8 mouse cellular contexts compared by ENCODE assay signal in genomic region chr19:4148491-4148806, GRCm38 (mm10). TPM values are rescaled to one million over a fixed set of nuclear protein-coding genes. Genes with fewer than 3 reads are reported as not detected.
A peak's percentile ranks its signal among the peaks of the same experiment; 100 is the strongest.
DNase-seq lines count a peak whose midpoint lies in the region; ATAC-seq and TF ChIP-seq lines count a peak whose summit lies in the region.

Gene Coro1b, plus strand, starts transcription at chr19:4148619.

- in situ Hi-C loops in CH12.LX (cut with MboI; ENCODE audit: low pct_ligation_motif_present, low pct_unique_long_range_greater_than_20kb, low sequenced_read_pairs) = no loop called here

- H3K36me3 ChIP-seq in CH12.LX (replicated peaks in 1 of 2; ENCODE audit: control insufficient read depth in 1 of 2, insufficient read depth in 1 of 2, low read length in 1 of 2) = peaks cover 27 to 39% of the 10 kb centered on the region in 2 experiments
- H3K36me3 ChIP-seq in forebrain, embryonic 12.5 days (replicated peaks) = peaks cover 29% of the 10 kb centered on the region
- H3K36me3 ChIP-seq in heart, postnatal 0 days (replicated peaks; ENCODE audit: control insufficient read depth, insufficient read depth, low read length) = peaks cover 28% of the 10 kb centered on the region
- H3K36me3 ChIP-seq in liver, embryonic 16.5 days (ENCODE audit: control insufficient read depth, insufficient read depth) = no peaks in the 10 kb centered on the region
- peaks cover 33% of the 10 kb centered on the region for H3K36me3 ChIP-seq in neural tube, embryonic 13.5 days
- no peaks in the 10 kb centered on the region for H3K36me3 ChIP-seq in testis, adult 2 months (ENCODE audit: control insufficient read depth, insufficient read depth, low read length)

- peaks cover 45 to 75% of the 10 kb centered on the region in 2 experiments for H3K4me1 ChIP-seq in CH12.LX (ENCODE audit: control insufficient read depth in 1 of 2, insufficient read depth in 2 of 2)
- peaks cover 24% of the 10 kb centered on the region for H3K4me1 ChIP-seq in forebrain, embryonic 12.5 days
- H3K4me1 ChIP-seq in heart, postnatal 0 days (ENCODE audit: control insufficient read depth, insufficient read depth) = peaks cover 21% of the 10 kb centered on the region
- H3K4me1 ChIP-seq in liver, embryonic 16.5 days (ENCODE audit: control insufficient read depth, low read depth, low read length) = peaks cover 21% of the 10 kb centered on the region
- peaks cover 23% of the 10 kb centered on the region for H3K4me1 ChIP-seq in neural tube, embryonic 13.5 days (replicated peaks)
- peaks cover 17% of the 10 kb centered on the region for H3K4me1 ChIP-seq in testis, adult 2 months (ENCODE audit: control insufficient read depth, insufficient read depth, low read length)

- peak; percentile 70 for TF ChIP-seq POLR2A in CH12.LX (IDR thresholded peaks at IDR 0.05; ENCODE audit: low read depth, low read length)
- TF ChIP-seq POLR2A in testis, adult 2 months (IDR thresholded peaks at IDR 0.05; ENCODE audit: control insufficient read depth, low read depth, low read length) = peak; percentile 68

- DNase-seq in CH12.LX (ENCODE audit: extremely low read depth) = peak; percentile 86
- DNase-seq in c-Kit-positive CD71-positive TER-119-negative erythroid progenitor cells, embryonic 14.5 days (ENCODE audit: low read depth) = peak; percentile 80
- peak; percentile 93 for DNase-seq in heart, postnatal 0 days (ENCODE audit: low spot score)
- DNase-seq in kidney, postnatal 4 days = peak; percentile 99

- TF ChIP-seq EP300 in CH12.LX (IDR thresholded peaks at IDR 0.05; ENCODE audit: low read length) = no peak
- peak; percentile 80 for TF ChIP-seq EP300 in heart, postnatal 0 days (IDR thresholded peaks at IDR 0.05; ENCODE audit: low read depth)

- peaks cover 15% of the 10 kb centered on the region for H3K79me2 ChIP-seq in CH12.LX (replicated peaks; ENCODE audit: control insufficient read depth, extremely low read depth, insufficient read depth, poor library complexity, severe bottlenecking)

- H3K4me2 ChIP-seq in CH12.LX (ENCODE audit: insufficient read depth, low read depth, poor library complexity, severe bottlenecking) = peak within 1 kb of the TSS; percentile 93
- H3K4me2 ChIP-seq in forebrain, embryonic 12.5 days = peak within 1 kb of the TSS; percentile 77
- peak within 1 kb of the TSS; percentile 88 for H3K4me2 ChIP-seq in heart, postnatal 0 days (ENCODE audit: low read depth, low read length)
- peak within 1 kb of the TSS; percentile 75 for H3K4me2 ChIP-seq in liver, embryonic 16.5 days (ENCODE audit: low read depth, low read length)
- peak within 1 kb of the TSS; percentile 94 for H3K4me2 ChIP-seq in neural tube, embryonic 13.5 days

- dilution Hi-C loops in CH12.LX (cut with MboI; ENCODE audit: extremely low pct_ligation_motif_present, extremely low pct_unique_long_range_greater_than_20kb, low sequenced_read_pairs) = no loop called here

- TF ChIP-seq RAD21 in CH12.LX (IDR thresholded peaks at IDR 0.05; ENCODE audit: low read depth, low read length) = no peak

- H3K27me3 ChIP-seq in CH12.LX (replicated peaks) = no peaks in the 10 kb centered on the region
- H3K27me3 ChIP-seq in forebrain, embryonic 12.5 days = no peaks in the 10 kb centered on the region
- H3K27me3 ChIP-seq in heart, postnatal 0 days (ENCODE audit: control insufficient read depth, insufficient read depth, low read length) = no peaks in the 10 kb centered on the region
- H3K27me3 ChIP-seq in liver, embryonic 16.5 days (ENCODE audit: control insufficient read depth, insufficient read depth, low read depth, low read length) = no peaks in the 10 kb centered on the region
- no peaks in the 10 kb centered on the region for H3K27me3 ChIP-seq in neural tube, embryonic 13.5 days
- H3K27me3 ChIP-seq in testis, adult 2 months (ENCODE audit: control insufficient read depth, insufficient read depth, low read length) = no peaks in the 10 kb centered on the region

- peaks cover 5% of the 10 kb centered on the region for H3K9me3 ChIP-seq in CH12.LX (replicated peaks; ENCODE audit: low read length)
- no peaks in the 10 kb centered on the region for H3K9me3 ChIP-seq in forebrain, embryonic 12.5 days
- no peaks in the 10 kb centered on the region for H3K9me3 ChIP-seq in heart, postnatal 0 days (replicated peaks; ENCODE audit: control insufficient read depth, low read length)
- no peaks in the 10 kb centered on the region; the same call in 1 of the 2 replicates for H3K9me3 ChIP-seq in liver, embryonic 16.5 days (replicated peaks; ENCODE audit: control insufficient read depth, low read length)
- H3K9me3 ChIP-seq in neural tube, embryonic 13.5 days = no peaks in the 10 kb centered on the region

- under 1% methylated on average over 33 of the region's 33 CpGs for whole genome bisulfite sequencing in forebrain, embryonic 12.5 days
- 0% methylated on average over 30 of the region's 33 CpGs for WGBS in heart, postnatal 0 days
- WGBS in liver, embryonic 16.5 days (ENCODE audit: insufficient replicate concordance) = under 1% methylated on average over 32 of the region's 33 CpGs
- under 1% methylated on average over 33 of the region's 33 CpGs for WGBS in neural tube, embryonic 13.5 days

- H3K9ac ChIP-seq in CH12.LX (ENCODE audit: insufficient read depth, low read depth) = peak within 1 kb of the TSS; percentile 96
- H3K9ac ChIP-seq in forebrain, embryonic 12.5 days = peak within 1 kb of the TSS; percentile 92
- peak within 1 kb of the TSS; percentile 96 for H3K9ac ChIP-seq in heart, postnatal 0 days (replicated peaks; ENCODE audit: low read depth, low read length)
- peak within 1 kb of the TSS; percentile 92 for H3K9ac ChIP-seq in liver, embryonic 16.5 days (ENCODE audit: low read depth, low read length)
- peak within 1 kb of the TSS; percentile 94 for H3K9ac ChIP-seq in neural tube, embryonic 13.5 days

- ATAC-seq in forebrain, embryonic 12.5 days (ENCODE audit: low FRiP score) = peak; percentile 97
- ATAC-seq in heart, postnatal 0 days (ENCODE audit: insufficient read depth, low read depth) = peak; percentile 94
- peak; percentile 92 for ATAC-seq in liver, embryonic 16.5 days (ENCODE audit: low read depth)
- peak; percentile 93 for ATAC-seq in neural tube, embryonic 13.5 days (ENCODE audit: low read depth)

- TF ChIP-seq CTCF in CH12.LX (conservative IDR thresholded peaks at IDR 0.05 in 1 of 2, IDR thresholded peaks at IDR 0.05 in 1 of 2; ENCODE audit: low read depth in 2 of 2, low read length in 2 of 2) = no peak
- TF ChIP-seq CTCF in heart, postnatal 0 days (IDR thresholded peaks at IDR 0.05; ENCODE audit: low read depth) = no peak
- no peak for TF ChIP-seq CTCF in testis, adult 2 months (IDR thresholded peaks at IDR 0.05; ENCODE audit: control insufficient read depth, insufficient read depth, insufficient replicate concordance, low read depth, low read length)

- H3K27ac ChIP-seq in CH12.LX (ENCODE audit: insufficient read depth, low read depth) = peak within 1 kb of the TSS; percentile 84
- peak within 1 kb of the TSS; percentile 75 for H3K27ac ChIP-seq in forebrain, embryonic 12.5 days
- H3K27ac ChIP-seq in heart, postnatal 0 days (ENCODE audit: low read depth) = peak within 1 kb of the TSS; percentile 89
- H3K27ac ChIP-seq in liver, embryonic 16.5 days (ENCODE audit: low read length) = peak within 1 kb of the TSS; percentile 82
- peak within 1 kb of the TSS; percentile 77 for H3K27ac ChIP-seq in neural tube, embryonic 13.5 days (replicated peaks)
- H3K27ac ChIP-seq in testis, adult 2 months (ENCODE audit: control insufficient read depth, insufficient read depth, low read depth, low read length) = 0 out of 2 replicates have a peak within 1 kb of the TSS, but pooled peaks have one; percentile 9

- peak within 1 kb of the TSS; percentile 52 to 92 (median 77) for H3K4me3 ChIP-seq in CH12.LX (replicated peaks in 1 of 3; ENCODE audit: low read depth in 2 of 3, low read length in 2 of 3, poor library complexity in 1 of 3)
- peak within 1 kb of the TSS; percentile 89 for H3K4me3 ChIP-seq in forebrain, embryonic 12.5 days (replicated peaks)
- peak within 1 kb of the TSS; percentile 97 for H3K4me3 ChIP-seq in heart, postnatal 0 days (ENCODE audit: low read depth, low read length)
- H3K4me3 ChIP-seq in liver, embryonic 16.5 days (ENCODE audit: low read depth, low read length) = peak within 1 kb of the TSS; percentile 88
- peak within 1 kb of the TSS; percentile 91 for H3K4me3 ChIP-seq in neural tube, embryonic 13.5 days
- H3K4me3 ChIP-seq in testis, adult 2 months (ENCODE audit: control insufficient read depth, low read depth, low read length) = peak within 1 kb of the TSS; percentile 85

TF ChIP-seq in CH12.LX, 34 proteins besides CTCF, POLR2A, EP300 and RAD21 (continues in another document):
- TF ChIP-seq CHD2 (IDR thresholded peaks at IDR 0.05; ENCODE audit: low read length) = no peak
- no peak for TF ChIP-seq JUND (conservative IDR thresholded peaks at IDR 0.05; ENCODE audit: low read depth, low read length)
- TF ChIP-seq TCF12 (IDR thresholded peaks at IDR 0.05; ENCODE audit: low read depth, low read length) = peak; percentile 66
- no peak for TF ChIP-seq MYC (IDR thresholded peaks at IDR 0.05; ENCODE audit: low read depth, low read length)
- TF ChIP-seq ZNF384 (IDR thresholded peaks at IDR 0.05; ENCODE audit: low read depth, low read length) = no peak
- 0 out of 2 replicates have a peak, but pooled peaks have one; percentile 39 for TF ChIP-seq NRF1 (IDR thresholded peaks at IDR 0.05; ENCODE audit: low read depth, low read length)
- TF ChIP-seq MAZ (IDR thresholded peaks at IDR 0.05; ENCODE audit: low read depth, low read length) = no peak
- TF ChIP-seq BHLHE40 (IDR thresholded peaks at IDR 0.05; ENCODE audit: low read depth, low read length) = peak; percentile 96
- no peak for TF ChIP-seq USF2 (conservative IDR thresholded peaks at IDR 0.05; ENCODE audit: low read depth, low read length)
- 0 out of 2 replicates have a peak, but pooled peaks have one; percentile 16 for TF ChIP-seq ETS1 (conservative IDR thresholded peaks at IDR 0.05; ENCODE audit: low read depth, low read length)
- TF ChIP-seq NELFE (IDR thresholded peaks at IDR 0.05; ENCODE audit: low read depth, low read length) = peak; percentile 30; the same call in 1 of the 2 replicates
- no peak for TF ChIP-seq GABPA (IDR thresholded peaks at IDR 0.05; ENCODE audit: insufficient replicate concordance, low read depth, low read length)
- no peak for TF ChIP-seq ZKSCAN1 (IDR thresholded peaks at IDR 0.05; ENCODE audit: borderline replicate concordance, low read depth, low read length)

RNA-seq across cellular contexts. Expression of gene Coro1b, which starts in this region (rescaled TPM):
- total RNA-seq in CH12.LX (2012; rRNA removed) = 172 and 194 TPM in 2 replicates
- total RNA-seq in CH12.LX (2014; rRNA removed) = 154 and 179 TPM in 2 replicates
- polyA plus RNA-seq in CH12.LX (2012; ENCODE audit: insufficient read length, low read depth) = 265 and 293 TPM in 2 replicates
- polyA plus RNA-seq in forebrain, embryonic 12.5 days (2016; fragmentation: Nextera tagmentation; extraction: Ambion mirVana) = 125 and 135 TPM in 2 replicates
- total RNA-seq in heart, postnatal 0 days (2014; rRNA removed; ENCODE audit: low replicate concordance) = 120 and 144 TPM in 2 replicates
- 97.2 and 102 TPM in 2 replicates for polyA plus RNA-seq in heart, postnatal 0 days (2015; fragmentation: Nextera tagmentation; extraction: Ambion mirVana)
- 72.4 and 74.8 TPM in 2 replicates for polyA plus RNA-seq in liver, embryonic 16.5 days (2015; fragmentation: Nextera tagmentation; extraction: Ambion mirVana)
- polyA plus RNA-seq in neural tube, embryonic 13.5 days (2015; fragmentation: Nextera tagmentation; extraction: Ambion mirVana) = 119 and 120 TPM in 2 replicates
- polyA plus RNA-seq in testis, adult 2 months (2012; rRNA removed) = 87.3 and 97.2 TPM in 2 replicates

Comparison
In these comparisons a context has a peak if more than half of its experiments do, and no peak if none do; other contexts are left out.
1. Peak in every context shown above with its lines: DNase-seq, ATAC-seq, H3K4me3 ChIP-seq and H3K27ac ChIP-seq.
2. H3K27ac ChIP-seq: peak in every context shown above with its lines; median percentile 89 in heart, postnatal 0 days; 84 in CH12.LX; 82 in liver, embryonic 16.5 days; 77 in neural tube, embryonic 13.5 days; 75 in forebrain, embryonic 12.5 days; 9 in testis, adult 2 months.